8 mouse cellular contexts compared by ENCODE assay signal in genomic region chr17:90454738-90455408, GRCm38 (mm10).
DNase-seq lines count a peak whose midpoint lies in the region; ATAC-seq lines count a peak whose summit lies in the region.

No protein-coding gene starts in this region.

- peaks cover 44% of the 10 kb centered on the region for H3K27me3 ChIP-seq in heart, embryonic 14.5 days (ENCODE audit: control insufficient read depth, insufficient read depth, low read length)
- peaks cover 40% of the 10 kb centered on the region for H3K27me3 ChIP-seq in intestine, embryonic 14.5 days (replicated peaks; ENCODE audit: control insufficient read depth, insufficient read depth, low read length)
- no peaks in the 10 kb centered on the region; the same call in 1 of the 2 replicates for H3K27me3 ChIP-seq in midbrain, embryonic 11.5 days (ENCODE audit: control insufficient read depth, insufficient read depth, low read length)

- intact Hi-C loops in gastrocnemius, postnatal 36 days (cut with DNase I), result no loop called here

- H3K4me2 ChIP-seq in heart, embryonic 14.5 days (ENCODE audit: low read length), result peak overlapping the region; percentile 65
- H3K4me2 ChIP-seq in intestine, embryonic 14.5 days (ENCODE audit: low read length), result peak overlapping the region; percentile 64
- peak overlapping the region; percentile 86 for H3K4me2 ChIP-seq in midbrain, embryonic 11.5 days

- H3K36me3 ChIP-seq in heart, embryonic 14.5 days (ENCODE audit: control insufficient read depth, insufficient read depth, low read length), result no peaks in the 10 kb centered on the region
- H3K36me3 ChIP-seq in intestine, embryonic 14.5 days (ENCODE audit: control insufficient read depth, insufficient read depth, low read length), result no peaks in the 10 kb centered on the region
- no peaks in the 10 kb centered on the region for H3K36me3 ChIP-seq in midbrain, embryonic 11.5 days (ENCODE audit: control insufficient read depth, insufficient read depth, low read length)

- no peak for DNase-seq in heart, adult 9 months (ENCODE audit: low spot score in 2 of 2)
- DNase-seq in ES-CJ7 (ENCODE audit: low read depth, low spot score), result peak; percentile 9
- DNase-seq in embryo, embryonic 11.5 days (ENCODE audit: low read depth, low spot score), result peak; percentile 3
- peak; percentile 59 for DNase-seq in intestine, embryonic 14.5 days (ENCODE audit: low spot score)
- DNase-seq in midbrain, embryonic 11.5 days (ENCODE audit: low spot score, missing footprints), result peak; percentile 97
- no peak for DNase-seq in urinary bladder, postnatal 25 days (ENCODE audit: low spot score)
- no peak for DNase-seq in gastrocnemius, postnatal 36 days

- H3K27ac ChIP-seq in heart, embryonic 14.5 days (replicated peaks in 1 of 2; ENCODE audit: control insufficient read depth in 1 of 2, insufficient read depth in 1 of 2, low read depth in 2 of 2, low read length in 2 of 2), result no peak overlapping the region
- H3K27ac ChIP-seq in intestine, embryonic 14.5 days (ENCODE audit: low read depth), result no peak overlapping the region
- peak overlapping the region; percentile 32; the same call in 1 of the 2 replicates for H3K27ac ChIP-seq in midbrain, embryonic 11.5 days (ENCODE audit: low read depth, low read length)

- peaks cover 0 to 4% of the 10 kb centered on the region in 2 experiments; a peak in 1 of 4 replicates for H3K4me1 ChIP-seq in heart, embryonic 14.5 days (ENCODE audit: control insufficient read depth in 2 of 2, insufficient read depth in 2 of 2, low read length in 2 of 2)
- H3K4me1 ChIP-seq in intestine, embryonic 14.5 days (replicated peaks; ENCODE audit: control insufficient read depth, insufficient read depth, low read length), result 0 out of 2 replicates have a peak, but pooled peaks cover 4% of the 10 kb centered on the region
- 0 out of 2 replicates have a peak, but pooled peaks cover 2% of the 10 kb centered on the region for H3K4me1 ChIP-seq in midbrain, embryonic 11.5 days (ENCODE audit: control insufficient read depth, insufficient read depth, low read length)

- under 1% methylated on average over 35 of the region's 41 CpGs for WGBS in heart, embryonic 14.5 days
- WGBS in intestine, embryonic 14.5 days, result under 1% methylated on average over 41 of the region's 41 CpGs
- under 1% methylated on average over 40 of the region's 41 CpGs for WGBS in midbrain, embryonic 11.5 days

- ATAC-seq in heart, embryonic 14.5 days (ENCODE audit: insufficient number of reproducible peaks, insufficient read depth, low FRiP score, low read depth), result no peak
- ATAC-seq in intestine, embryonic 14.5 days (replicated peaks; ENCODE audit: low FRiP score, low TSS enrichment, low read depth), result peak; percentile 56
- ATAC-seq in midbrain, embryonic 11.5 days (ENCODE audit: low FRiP score), result peak; percentile 64

- H3K9ac ChIP-seq in heart, embryonic 14.5 days (ENCODE audit: low read length), result peak overlapping the region; percentile 6
- H3K9ac ChIP-seq in intestine, embryonic 14.5 days (ENCODE audit: low read length), result 0 out of 2 replicates have a peak overlapping the region, but pooled peaks have one; percentile 22
- peak overlapping the region; percentile 62 for H3K9ac ChIP-seq in midbrain, embryonic 11.5 days (ENCODE audit: low read length)

- peak overlapping the region; percentile 37 to 52 for H3K4me3 ChIP-seq in heart, embryonic 14.5 days (ENCODE audit: control insufficient read depth in 1 of 2, insufficient read depth in 1 of 2, low read depth in 1 of 2, low read length in 2 of 2)
- peak overlapping the region; percentile 47 for H3K4me3 ChIP-seq in intestine, embryonic 14.5 days (ENCODE audit: low read depth, low read length)
- H3K4me3 ChIP-seq in midbrain, embryonic 11.5 days (ENCODE audit: low read depth, low read length), result peak overlapping the region; percentile 55

- H3K9me3 ChIP-seq in heart, embryonic 14.5 days (ENCODE audit: control insufficient read depth, low read length), result no peaks in the 10 kb centered on the region
- no peaks in the 10 kb centered on the region for H3K9me3 ChIP-seq in intestine, embryonic 14.5 days (ENCODE audit: control insufficient read depth, low read length)
- no peaks in the 10 kb centered on the region for H3K9me3 ChIP-seq in midbrain, embryonic 11.5 days (ENCODE audit: control insufficient read depth, low read length)

Comparison
In these comparisons a context has a peak if more than half of its experiments do, and no peak if none do; other contexts are left out.
1. H3K9ac ChIP-seq: peak in every context shown above with its lines; median percentile 62 in midbrain, embryonic 11.5 days; 22 in intestine, embryonic 14.5 days; 6 in heart, embryonic 14.5 days.
2. DNase-seq: peak in ES-CJ7 (single experiment), embryo, embryonic 11.5 days (single experiment), intestine, embryonic 14.5 days (single experiment) and midbrain, embryonic 11.5 days (single experiment); none in heart, adult 9 months (0 of 2), urinary bladder, postnatal 25 days (single experiment) and gastrocnemius, postnatal 36 days (0 of 2).
3. Peak in every context shown above with its lines, with median percentiles within 50 percentile points of each other: H3K4me2 ChIP-seq and H3K4me3 ChIP-seq.